Mouse (Mus musculus): Measurements from ENCODE around the gene Dolk.

GRCm38 (mm10) chr2:30299525-30299924, 13.4 kb upstream of the Dolk start:
- TF ChIP-seq CTCF (IDR thresholded peaks at IDR 0.05; ENCODE audit: borderline replicate concordance, control insufficient read depth, extremely low read depth, insufficient read depth, low read length, poor library complexity) (no peak), POLR2A (IDR thresholded peaks at IDR 0.05; ENCODE audit: control insufficient read depth, extremely low read depth, insufficient read depth, low read length, poor library complexity) (no peak)
